Mouse (Mus musculus): ENCODE results near the gene Glis2. TPM values are rescaled to one million over a fixed set of nuclear protein-coding genes. Genes with fewer than 3 reads are reported as not detected.

Glis2 gene
- polyA plus RNA-seq, 1 experiment from 2014 or later, result 28.4 TPM

- ATAC-seq (ENCODE audit: insufficient number of reproducible peaks, insufficient read depth, low FRiP score, low TSS enrichment, low read depth), result no peak
- H3K27me3 ChIP-seq, result no peaks in the 10 kb centered on the region
- 82% methylated on average over 5 of the region's 5 CpGs for WGBS
Measured at GRCm38 (mm10) chr16:4584438-4584837, 10.1 kb upstream of the Glis2 start.

GRCm38 (mm10) chr16:4585642-4586530 lies 8.6 kb upstream of the Glis2 start:
- peaks cover 20% of the 10 kb centered on the region for H3K4me1 ChIP-seq (replicated peaks)
- H3K27me3 ChIP-seq, result no peaks in the 10 kb centered on the region
- ATAC-seq (ENCODE audit: insufficient number of reproducible peaks, insufficient read depth, low FRiP score, low TSS enrichment, low read depth), result peak; percentile 48; the same call in 1 of the 2 replicates
- H3K4me2 ChIP-seq, result peak overlapping the region; percentile 62
- 10% methylated on average over 14 of the region's 14 CpGs for WGBS
- H3K9ac ChIP-seq (replicated peaks), result peak overlapping the region; percentile 53
- peak overlapping the region; percentile 44 for H3K4me3 ChIP-seq (replicated peaks)
- H3K36me3 ChIP-seq, result peaks cover 9% of the 10 kb centered on the region
- H3K9me3 ChIP-seq, result no peaks in the 10 kb centered on the region
- peak overlapping the region; percentile 92 for H3K27ac ChIP-seq

More at GRCm38 (mm10) chr16:4584438-4584837, 10.1 kb upstream of the Glis2 start:
- no peak overlapping the region for H3K9ac ChIP-seq (replicated peaks)
- H3K4me1 ChIP-seq (replicated peaks), result peaks cover 20% of the 10 kb centered on the region
- no peaks in the 10 kb centered on the region for H3K36me3 ChIP-seq
- H3K4me3 ChIP-seq (replicated peaks), result no peak overlapping the region
- H3K27ac ChIP-seq, result no peak overlapping the region
- H3K4me2 ChIP-seq, result no peak overlapping the region
- no peaks in the 10 kb centered on the region for H3K9me3 ChIP-seq

- WGBS, result under 1% methylated on average over 43 of the region's 43 CpGs
- peak; percentile 96 for ATAC-seq (ENCODE audit: insufficient number of reproducible peaks, insufficient read depth, low FRiP score, low TSS enrichment, low read depth)
- peak overlapping the region; percentile 92 for H3K27ac ChIP-seq
- peak overlapping the region; percentile 62 for H3K4me2 ChIP-seq
- H3K9me3 ChIP-seq, result no peaks in the 10 kb centered on the region
- H3K4me1 ChIP-seq (replicated peaks), result peaks cover 20% of the 10 kb centered on the region
- H3K4me3 ChIP-seq (replicated peaks), result peak overlapping the region; percentile 44
- peaks cover 13% of the 10 kb centered on the region for H3K36me3 ChIP-seq
- H3K27me3 ChIP-seq, result no peaks in the 10 kb centered on the region
- peak overlapping the region; percentile 53 for H3K9ac ChIP-seq (replicated peaks)
Measured at GRCm38 (mm10) chr16:4586531-4587123, 7.9 kb upstream of the Glis2 start.

GRCm38 (mm10) chr16:4587516-4588210 lies 6.8 kb upstream of the Glis2 start:
- 62% methylated on average over 5 of the region's 5 CpGs for WGBS
- Histone ChIP-seq H3K9ac (replicated peaks) (no peak overlapping the region), H3K4me3 (replicated peaks) (no peak overlapping the region), H3K27ac (peak overlapping the region; percentile 92), H3K9me3 (no peaks in the 10 kb centered on the region), H3K36me3 (peaks cover 13% of the 10 kb centered on the region), H3K4me1 (replicated peaks) (peaks cover 30% of the 10 kb centered on the region), H3K4me2 (peak overlapping the region; percentile 62; the same call in 1 of the 2 replicates), H3K27me3 (no peaks in the 10 kb centered on the region)
- no peak for ATAC-seq (ENCODE audit: insufficient number of reproducible peaks, insufficient read depth, low FRiP score, low TSS enrichment, low read depth)

- no peak overlapping the region for H3K9ac ChIP-seq (replicated peaks)
- H3K27ac ChIP-seq, result no peak overlapping the region
- peaks cover 13% of the 10 kb centered on the region for H3K36me3 ChIP-seq
- no peak for ATAC-seq (ENCODE audit: insufficient number of reproducible peaks, insufficient read depth, low FRiP score, low TSS enrichment, low read depth)
- H3K4me2 ChIP-seq, result no peak overlapping the region
- no peaks in the 10 kb centered on the region for H3K27me3 ChIP-seq
- H3K4me3 ChIP-seq (replicated peaks), result no peak overlapping the region
- H3K4me1 ChIP-seq (replicated peaks), result peaks cover 44% of the 10 kb centered on the region
- 95% methylated on average over 9 of the region's 9 CpGs for WGBS
- no peaks in the 10 kb centered on the region for H3K9me3 ChIP-seq
Measured at GRCm38 (mm10) chr16:4590236-4590635, 4.3 kb upstream of the Glis2 start.

GRCm38 (mm10) chr16:4592909-4593875 lies 1.3 kb upstream of the Glis2 start:
- Histone ChIP-seq H3K9me3 (no peaks in the 10 kb centered on the region), H3K9ac (replicated peaks) (peak overlapping the region; percentile 95; the same call in 1 of the 2 replicates), H3K36me3 (peaks cover 13% of the 10 kb centered on the region), H3K4me1 (replicated peaks) (peaks cover 54% of the 10 kb centered on the region), H3K4me2 (peak overlapping the region; percentile 99), H3K4me3 (replicated peaks) (peak overlapping the region; percentile 89), H3K27me3 (no peaks in the 10 kb centered on the region), H3K27ac (peak overlapping the region; percentile 97)
- no peak for ATAC-seq (ENCODE audit: insufficient number of reproducible peaks, insufficient read depth, low FRiP score, low TSS enrichment, low read depth)
- WGBS, result 12% methylated on average over 32 of the region's 32 CpGs

- peak; percentile 1; the same call in 1 of the 2 replicates for ATAC-seq (ENCODE audit: insufficient number of reproducible peaks, insufficient read depth, low FRiP score, low TSS enrichment, low read depth)
- H3K9me3 ChIP-seq, result no peaks in the 10 kb centered on the region
- WGBS, result 1% methylated on average over 49 of the region's 52 CpGs
- peak overlapping the region; percentile 97 for H3K27ac ChIP-seq
- peak overlapping the region; percentile 89 for H3K4me3 ChIP-seq (replicated peaks)
- no peaks in the 10 kb centered on the region for H3K27me3 ChIP-seq
- peak overlapping the region; percentile 99 for H3K4me2 ChIP-seq
- H3K36me3 ChIP-seq, result peaks cover 13% of the 10 kb centered on the region
- H3K9ac ChIP-seq (replicated peaks), result peak overlapping the region; percentile 95
- H3K4me1 ChIP-seq (replicated peaks), result peaks cover 72% of the 10 kb centered on the region
Measured at GRCm38 (mm10) chr16:4594814-4595526, 457 bp downstream of the Glis2 start.

- Histone ChIP-seq H3K9ac (replicated peaks) (peak overlapping the region; percentile 95), H3K9me3 (no peaks in the 10 kb centered on the region), H3K27ac (peak overlapping the region; percentile 97), H3K36me3 (peaks cover 7% of the 10 kb centered on the region), H3K4me2 (peak overlapping the region; percentile 99), H3K27me3 (no peaks in the 10 kb centered on the region), H3K4me1 (replicated peaks) (peaks cover 77% of the 10 kb centered on the region), H3K4me3 (replicated peaks) (peak overlapping the region; percentile 89)
- ATAC-seq (ENCODE audit: insufficient number of reproducible peaks, insufficient read depth, low FRiP score, low TSS enrichment, low read depth), result no peak; the same call in 1 of the 2 replicates
- 2% methylated on average over 5 of the region's 5 CpGs for WGBS
Measured at GRCm38 (mm10) chr16:4595527-4595963, 1.0 kb downstream of the Glis2 start.

- Histone ChIP-seq H3K4me1 (replicated peaks) (peaks cover 84% of the 10 kb centered on the region), H3K36me3 (peaks cover under 1% of the 10 kb centered on the region), H3K27ac (peak overlapping the region; percentile 97), H3K9me3 (no peaks in the 10 kb centered on the region), H3K27me3 (no peaks in the 10 kb centered on the region), H3K4me2 (peak overlapping the region; percentile 99), H3K4me3 (replicated peaks) (peak overlapping the region; percentile 89), H3K9ac (replicated peaks) (peak overlapping the region; percentile 95)
- WGBS, result 7% methylated on average over 3 of the region's 3 CpGs
- no peak for ATAC-seq (ENCODE audit: insufficient number of reproducible peaks, insufficient read depth, low FRiP score, low TSS enrichment, low read depth)
Measured at GRCm38 (mm10) chr16:4596141-4596728, 1.7 kb downstream of the Glis2 start.
